Mouse (Mus musculus) T-helper 1 cell (primary cell): ENCODE data around the gene Cep85l.

Experiments used
- in situ Hi-C: fragments of 300-600 bp; cut with MboI, MseI; formaldehyde crosslinking; loops from one replicate; pipeline ENCODE4 v1.15.1; 2025; ENCODE audit warnings: high pct_unique_total_duplicates

Gene Cep85l

GRCm38 (mm10) chr10:53343865-53344264 lies 35.9 kb downstream of the Cep85l start:
- in situ Hi-C loops: loop anchor here (10.0 kb wide), 1 partner anchor 161 kb away; no protein-coding TSS in a partner anchor

- in situ Hi-C loops: loop anchor here (10.0 kb wide), 1 partner anchor 161 kb away; no protein-coding TSS in a partner anchor
Measured at GRCm38 (mm10) chr10:53343384-53343783, 36.4 kb downstream of the Cep85l start.

- in situ Hi-C loops: loop anchor here (10.0 kb wide), 1 partner anchor 163 kb away; no protein-coding TSS in a partner anchor
Measured at GRCm38 (mm10) chr10:53342166-53342728, 37.5 kb downstream of the Cep85l start.

GRCm38 (mm10) chr10:53341288-53341965 lies 38.3 kb downstream of the Cep85l start:
- in situ Hi-C loops: loop anchor here (10.0 kb wide), 1 partner anchor 163 kb away; no protein-coding TSS in a partner anchor

GRCm38 (mm10) chr10:53339045-53339444 lies 40.7 kb downstream of the Cep85l start:
- in situ Hi-C loops: no loop called here

GRCm38 (mm10) chr10:53337162-53337923 lies 42.4 kb downstream of the Cep85l start, which contains the start of gene Pln:
Pln (plus strand) TSS chr10:53337667.
- in situ Hi-C loops: no loop called here

- in situ Hi-C loops: no loop called here
Measured at GRCm38 (mm10) chr10:53335974-53336373, 43.8 kb downstream of the Cep85l start.

- in situ Hi-C loops: no loop called here
Measured at GRCm38 (mm10) chr10:53335266-53335665, 44.5 kb downstream of the Cep85l start.

- in situ Hi-C loops: no loop called here
Measured at GRCm38 (mm10) chr10:53332752-53333151, 47.0 kb downstream of the Cep85l start.

- in situ Hi-C loops: no loop called here
Measured at GRCm38 (mm10) chr10:53329257-53329656, 50.5 kb downstream of the Cep85l start.

GRCm38 (mm10) chr10:53326367-53326766 lies 53.4 kb downstream of the Cep85l start:
- in situ Hi-C loops: no loop called here

GRCm38 (mm10) chr10:53324663-53325062 lies 55.1 kb downstream of the Cep85l start:
- in situ Hi-C loops: no loop called here

- in situ Hi-C loops: no loop called here
Measured at GRCm38 (mm10) chr10:53323367-53323766, 56.4 kb downstream of the Cep85l start.

GRCm38 (mm10) chr10:53306674-53307073 lies 73.1 kb downstream of the Cep85l start:
- in situ Hi-C loops: no loop called here

GRCm38 (mm10) chr10:53305867-53306266 lies 73.9 kb downstream of the Cep85l start:
- in situ Hi-C loops: no loop called here

GRCm38 (mm10) chr10:53285147-53285546 lies 94.6 kb downstream of the Cep85l start:
- in situ Hi-C loops: no loop called here

GRCm38 (mm10) chr10:53272228-53272627 lies 107.5 kb downstream of the Cep85l start:
- in situ Hi-C loops: no loop called here

- in situ Hi-C loops: no loop called here
Measured at GRCm38 (mm10) chr10:53262021-53262420, 117.7 kb downstream of the Cep85l start.

- in situ Hi-C loops: no loop called here
Measured at GRCm38 (mm10) chr10:53235381-53235780, 144.4 kb downstream of the Cep85l start.

GRCm38 (mm10) chr10:53234683-53235082 lies 145.1 kb downstream of the Cep85l start:
- in situ Hi-C loops: no loop called here

GRCm38 (mm10) chr10:53234086-53234613 lies 145.6 kb downstream of the Cep85l start:
- in situ Hi-C loops: no loop called here

GRCm38 (mm10) chr10:53230809-53231208 lies 148.9 kb downstream of the Cep85l start:
- in situ Hi-C loops: no loop called here
